Mouse (Mus musculus) c-Kit-negative CD71-positive TER-119-positive erythroid progenitor cells, embryonic 14.5 days (primary cell): Measurements from ENCODE around the gene Syne2.

Experiments used
- DNase-seq: peaks from one replicate; pipeline ENCODE4 v3.0.0-alpha.2; 2013; ENCODE audit warnings: low read depth, low spot score

Gene Syne2

DNA sequence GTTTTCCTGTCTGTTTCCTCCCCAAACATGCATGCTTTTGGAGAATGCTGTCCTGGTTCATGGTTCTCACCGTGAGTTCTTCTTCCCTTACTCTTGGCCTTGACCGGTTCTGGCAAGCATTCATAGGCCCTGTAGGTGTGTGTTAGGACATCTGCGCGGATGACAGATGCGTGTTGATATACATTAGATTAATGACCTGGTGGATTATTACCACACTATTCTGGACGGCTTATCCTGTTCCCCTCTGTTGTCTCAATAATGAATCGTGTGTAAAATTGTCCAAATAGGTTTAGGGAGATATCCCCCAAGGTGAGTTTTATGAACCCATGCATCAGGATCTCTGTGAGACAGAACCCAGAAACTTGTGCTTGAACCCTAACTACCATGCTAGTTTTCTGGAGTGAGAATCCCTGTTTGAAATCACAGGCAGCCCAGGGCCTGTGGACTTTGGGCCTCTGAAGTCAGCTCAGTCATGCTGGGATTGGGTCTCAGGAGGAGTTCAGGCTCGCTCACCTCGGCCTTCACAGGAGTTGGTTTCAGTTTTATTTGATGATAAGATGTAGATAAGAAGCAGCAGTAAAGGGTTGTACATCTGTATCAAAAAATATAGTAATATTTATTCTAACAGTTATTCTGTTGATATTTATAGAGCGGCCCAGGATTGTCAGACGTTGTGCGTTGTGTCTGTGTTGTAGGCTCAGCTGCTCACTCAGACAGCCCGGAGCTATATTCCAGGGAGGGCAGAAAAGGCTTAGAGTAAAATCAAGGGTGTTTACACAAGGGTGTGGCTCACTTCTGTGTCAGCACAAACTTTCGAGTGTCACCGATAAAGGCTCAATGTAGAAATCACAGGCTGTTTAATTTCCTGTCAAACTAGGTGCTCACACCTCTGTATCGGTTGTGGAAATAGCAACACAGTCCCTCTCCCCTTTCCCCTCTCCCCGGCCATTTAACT lies 48.8 kb downstream of the Syne2 start:
- DNase-seq, result no peak

- no peak for DNase-seq
Measured at GRCm38 (mm10) chr12:75873546-75874235, 55.8 kb downstream of the Syne2 start.

DNA sequence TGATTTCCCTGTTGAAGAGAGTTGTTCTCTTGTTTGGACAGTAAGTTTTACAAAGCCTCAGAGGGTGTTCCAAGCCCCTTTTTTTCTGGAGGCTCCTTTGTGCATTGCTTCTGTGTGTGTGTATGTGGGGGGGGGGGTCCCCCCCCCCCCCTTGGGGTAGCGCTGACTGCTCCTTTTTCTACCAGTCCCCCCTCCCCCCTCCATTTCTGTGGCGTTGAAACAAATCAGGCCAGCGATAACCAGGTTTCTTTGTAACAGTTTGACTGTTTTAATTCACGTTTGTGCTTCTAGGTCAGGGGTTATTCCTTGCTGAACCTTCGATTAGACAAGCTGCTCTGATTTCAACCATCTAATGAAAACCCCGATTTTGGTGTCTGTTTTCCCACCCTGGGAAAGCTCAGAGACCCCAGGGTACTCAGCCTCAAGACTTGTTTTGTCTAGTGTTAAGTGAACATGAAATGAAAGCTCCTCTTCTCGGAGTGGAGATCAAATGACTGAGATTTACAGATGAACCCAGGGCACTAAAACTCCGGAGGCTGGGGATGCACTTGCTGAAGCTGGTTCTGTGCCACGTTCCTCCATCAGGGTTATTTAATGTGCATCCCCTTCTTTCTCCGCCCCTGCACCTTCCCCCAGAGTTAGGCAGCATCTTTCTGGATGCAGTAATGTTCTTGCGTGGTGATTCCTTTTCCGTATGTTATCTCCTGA lies 56.5 kb downstream of the Syne2 start:
- DNase-seq, result no peak

DNA sequence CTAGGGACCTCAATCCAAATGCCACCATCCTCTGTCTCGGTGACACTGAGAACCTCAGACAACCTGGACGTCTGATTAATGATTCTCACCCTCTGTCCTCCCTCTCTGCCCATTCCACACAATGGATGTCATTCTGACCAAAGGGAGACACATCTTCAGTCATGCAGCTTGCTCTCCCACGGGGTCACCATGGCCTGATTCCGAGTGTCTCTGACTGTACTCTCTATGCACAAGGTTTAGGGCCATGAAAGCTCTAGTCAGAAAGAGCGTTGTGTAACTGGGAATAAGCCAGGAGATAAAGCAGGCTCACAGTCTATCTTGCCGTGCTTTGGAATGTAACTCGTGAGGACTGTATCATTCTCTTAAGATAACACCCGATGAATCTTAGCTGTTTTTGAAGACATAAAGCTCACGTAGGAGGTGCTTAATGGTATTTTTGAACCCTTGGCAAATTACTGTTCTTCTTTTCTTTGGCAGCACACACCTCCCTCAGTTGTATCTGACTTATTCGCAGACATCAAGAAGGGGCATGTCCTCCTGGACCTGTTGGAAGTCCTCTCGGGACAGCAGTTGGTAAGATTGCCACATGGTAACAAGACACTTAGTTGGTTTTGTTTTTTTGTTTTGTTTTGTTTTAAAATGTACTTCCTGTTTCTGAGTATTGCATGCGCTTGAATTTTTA lies 61.8 kb downstream of the Syne2 start:
- no peak for DNase-seq

DNA sequence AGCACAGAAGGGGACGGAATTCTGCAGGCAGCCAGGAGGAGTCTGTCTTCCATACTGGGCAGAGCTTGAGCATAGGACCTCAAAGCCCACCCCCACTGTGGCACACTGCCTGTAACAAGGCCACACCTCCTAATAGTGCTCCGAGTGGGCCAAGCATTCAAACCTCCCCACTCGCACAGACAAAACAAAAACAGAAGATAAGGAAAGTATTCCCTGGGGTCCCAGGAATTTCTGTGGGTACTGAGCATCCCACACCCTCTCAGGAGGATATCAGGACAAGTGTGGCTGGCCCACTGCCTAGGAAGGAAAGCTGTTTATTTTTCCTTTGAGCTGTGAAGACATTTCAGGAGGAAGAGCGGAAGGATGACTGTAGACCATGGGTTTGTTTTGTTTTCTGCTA lies 63.6 kb downstream of the Syne2 start:
- DNase-seq, result no peak

- DNase-seq, result no peak
Measured at GRCm38 (mm10) chr12:75886161-75886560, 68.2 kb downstream of the Syne2 start.

- DNase-seq, result no peak
Measured at GRCm38 (mm10) chr12:75886946-75887345, 69.0 kb downstream of the Syne2 start.

GRCm38 (mm10) chr12:75888721-75889120 lies 70.8 kb downstream of the Syne2 start:
- no peak for DNase-seq

DNA sequence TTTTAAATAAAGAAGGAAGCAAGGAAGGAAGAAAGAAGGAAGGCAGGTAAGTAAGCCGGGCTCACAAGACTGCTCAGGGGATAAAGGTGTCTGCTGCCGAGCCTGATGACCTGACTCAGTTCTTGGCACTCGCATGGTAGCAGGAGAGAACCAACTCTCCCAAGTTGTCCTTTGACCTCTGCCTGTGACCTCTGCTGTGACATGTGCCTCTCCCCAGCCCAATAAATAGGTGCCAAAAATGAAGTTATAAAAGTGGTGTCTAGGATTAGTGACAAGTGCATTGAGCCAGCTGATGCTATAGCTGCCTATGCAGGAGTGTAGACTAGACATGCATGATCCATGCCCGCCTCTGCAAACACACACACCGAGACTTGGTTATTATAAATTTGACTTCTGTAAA lies 73.3 kb downstream of the Syne2 start:
- DNase-seq, result no peak

GRCm38 (mm10) chr12:75893392-75893791 lies 75.5 kb downstream of the Syne2 start:
- no peak for DNase-seq

GRCm38 (mm10) chr12:75894316-75894997 lies 76.5 kb downstream of the Syne2 start:
- no peak for DNase-seq

- no peak for DNase-seq
Measured at GRCm38 (mm10) chr12:75894998-75895331, 77.0 kb downstream of the Syne2 start.

DNA sequence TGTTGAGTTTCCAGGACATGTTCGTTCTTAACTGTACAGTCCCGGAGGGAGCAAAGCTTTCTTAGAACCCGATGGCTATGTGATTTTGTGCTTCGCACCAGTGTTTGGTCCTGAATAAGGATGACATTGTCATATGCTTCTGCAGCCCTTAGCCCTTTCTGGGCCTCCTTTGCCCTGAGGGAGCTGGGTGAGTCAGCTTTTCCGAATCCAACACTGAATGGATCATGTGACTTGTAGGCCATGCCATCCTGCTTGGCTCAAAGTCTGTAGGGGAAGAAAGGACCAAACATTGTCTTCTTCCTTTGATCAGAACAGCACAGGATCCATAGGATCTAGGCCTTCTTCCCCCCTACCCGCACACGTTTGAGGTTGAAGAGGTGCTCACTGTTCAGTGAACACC lies 79.9 kb downstream of the Syne2 start:
- DNase-seq, result no peak

- DNase-seq, result no peak
Measured at GRCm38 (mm10) chr12:75901721-75902120, 83.8 kb downstream of the Syne2 start.

- DNase-seq, result no peak
Measured at GRCm38 (mm10) chr12:75904068-75904467, 86.1 kb downstream of the Syne2 start.

GRCm38 (mm10) chr12:75905304-75905703 lies 87.4 kb downstream of the Syne2 start:
- no peak for DNase-seq

- DNase-seq, result no peak
Measured at GRCm38 (mm10) chr12:75908466-75908865, 90.5 kb downstream of the Syne2 start.

DNA sequence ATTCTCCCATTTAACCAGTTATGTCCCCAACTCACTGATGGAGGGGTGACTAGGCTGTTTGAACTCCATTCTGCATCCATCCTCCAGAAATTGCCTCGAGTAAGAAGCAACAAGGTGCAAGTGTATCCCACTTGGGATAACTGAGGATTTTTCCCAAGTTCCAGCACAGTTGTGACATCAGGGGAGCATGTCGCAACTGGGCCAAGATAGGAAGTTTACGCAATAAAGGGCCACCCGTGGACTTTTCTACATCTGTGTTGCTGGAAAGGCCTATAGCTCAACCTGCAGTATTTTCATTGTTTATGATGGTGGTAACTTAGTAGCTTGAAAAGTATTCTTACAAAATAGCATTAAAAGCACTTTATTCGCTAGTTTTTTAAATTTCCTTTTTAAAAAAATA lies 97.8 kb downstream of the Syne2 start:
- no peak for DNase-seq

DNA sequence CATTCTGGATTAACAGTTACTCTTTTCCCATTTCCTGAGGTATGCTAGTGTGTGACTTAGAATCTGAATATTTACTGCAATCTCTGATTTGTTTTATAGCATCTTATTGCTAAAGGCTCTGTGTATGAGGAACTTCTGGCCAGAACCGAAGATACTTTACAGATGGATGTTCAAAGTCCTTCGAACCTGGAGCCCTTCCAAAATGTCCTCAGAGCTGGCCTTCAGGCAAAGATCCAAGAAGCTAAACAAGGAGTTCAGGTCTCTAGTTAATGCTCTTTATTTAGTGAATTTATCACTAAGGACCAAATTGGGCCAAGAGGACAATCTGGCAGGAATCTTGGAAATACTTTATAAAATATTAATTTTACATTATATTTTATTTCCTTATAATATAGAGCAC lies 100.5 kb downstream of the Syne2 start:
- no peak for DNase-seq

GRCm38 (mm10) chr12:75918914-75919313 lies 101.0 kb downstream of the Syne2 start:
- no peak for DNase-seq

DNA sequence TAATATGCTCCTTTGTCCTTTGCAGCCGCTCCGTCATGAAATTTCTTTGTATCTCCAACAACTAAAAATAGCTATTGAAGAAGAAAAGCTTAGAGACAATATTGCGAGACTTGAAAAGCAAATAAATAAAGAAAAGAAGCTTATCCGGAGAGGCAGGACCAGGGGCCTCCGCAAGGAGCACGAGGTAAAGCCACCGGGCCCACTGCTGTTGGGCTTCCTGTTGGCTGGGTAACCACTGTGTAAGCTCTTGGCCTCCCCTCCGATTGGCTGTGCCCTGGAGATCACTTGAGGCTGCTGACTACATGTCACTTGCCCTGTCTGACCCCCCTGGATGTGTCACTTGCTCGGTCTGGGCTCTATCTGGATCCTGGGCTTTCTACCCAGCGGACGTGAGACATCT lies 105.0 kb downstream of the Syne2 start:
- DNase-seq, result no peak
